Mouse (Mus musculus): ENCODE data around the gene Qars.

Qars gene

GRCm38 (mm10) chr9:108530954-108531353 lies 23.4 kb downstream of the Qars start:
- DNase-seq (ENCODE audit: low read depth, low spot score), result no peak

GRCm38 (mm10) chr9:108531496-108531895 lies 24.0 kb downstream of the Qars start:
- DNase-seq (ENCODE audit: low read depth, low spot score), result no peak

- DNase-seq (ENCODE audit: low read depth, low spot score), result no peak
These were observed 33.3 kb downstream of the Qars start for GRCm38 (mm10) chr9:108540846-108541245.

- DNase-seq (ENCODE audit: low read depth, low spot score), result no peak
These were observed 38.5 kb downstream of the Qars start for GRCm38 (mm10) chr9:108545986-108546385.

GRCm38 (mm10) chr9:108546875-108547274 lies 39.4 kb downstream of the Qars start:
- no peak for DNase-seq (ENCODE audit: low read depth, low spot score)

- no peak for DNase-seq (ENCODE audit: low read depth, low spot score)
These were observed 51.7 kb downstream of the Qars start for GRCm38 (mm10) chr9:108559169-108559568.

GRCm38 (mm10) chr9:108560227-108560841 lies 52.8 kb downstream of the Qars start, which contains the start of gene Impdh2:
TSS of gene Impdh2 (plus strand) at chr9:108560286.
- DNase-seq (ENCODE audit: low read depth, low spot score), result peak; percentile 99

- no peak for DNase-seq (ENCODE audit: low read depth, low spot score)
These were observed 56.2 kb downstream of the Qars start for GRCm38 (mm10) chr9:108563671-108564070.

GRCm38 (mm10) chr9:108564131-108564530 lies 56.6 kb downstream of the Qars start:
- DNase-seq (ENCODE audit: low read depth, low spot score), result no peak
